Mouse (Mus musculus) heart, adult 2 months (tissue): ENCODE measurements at regions not wholly inside any gene's neighbourhood (a gene's known extent, or its start where the extent isn't known, plus 50 kb on each side); places are given as distances from the start of the nearest gene placed in this dataset.

Experiments used
- CTCF ChIP-seq: fragments of 200-600 bp; IDR thresholded peaks from 2 replicates; pipeline ENCODE4 v1.8.1; 2022; ENCODE audit warnings: antibody characterized with exemption, mild to moderate bottlenecking, moderate library complexity
- EP300 ChIP-seq: fragments of 200-500 bp; IDR thresholded peaks from 2 replicates; pipeline ENCODE4 v1.6.1; 2011; ENCODE audit warnings: low read depth, low read length, control low read depth; ENCODE audit not compliant: insufficient read depth
- POLR2A ChIP-seq: fragments of 200-500 bp; IDR thresholded peaks from 2 replicates; pipeline ENCODE4 v1.6.1; 2011; ENCODE audit warnings: mild to moderate bottlenecking, low read depth, low read length, control low read depth; ENCODE audit not compliant: insufficient read depth

GRCm38 (mm10) chr14:58651210-58651609 lies 491.5 kb downstream of the 1700129C05Rik start:
- TF ChIP-seq POLR2A (no peak), CTCF (no peak), EP300 (no peak)
